Mouse (Mus musculus): Measurements from ENCODE around the gene Kcnd1. TPM values are rescaled to one million over a fixed set of nuclear protein-coding genes. Genes with fewer than 3 reads are reported as not detected.

The Kcnd1 gene
- polyA plus RNA-seq, 1 experiment: 4.8 TPM

GRCm38 (mm10) chrX:7841163-7842162 lies 19.4 kb downstream of the Kcnd1 start, which contains the start of gene Otud5:
Gene Otud5 (plus strand): TSS chrX:7841364.
- 11% methylated on average over 74 of the region's 74 CpGs for WGBS
- Histone ChIP-seq H3K27ac (ENCODE audit: control insufficient read depth, insufficient read depth, low read depth, low read length, poor library complexity) (peak within 1 kb of the TSS; percentile 99), H3K4me1 (ENCODE audit: control insufficient read depth, insufficient read depth, low read length) (no peaks in the 10 kb centered on the region; the same call in 1 of the 2 replicates), H3K4me3 (replicated peaks; ENCODE audit: control insufficient read depth, low read depth, low read length) (peak within 1 kb of the TSS; percentile 97)
- TF ChIP-seq POLR2A (IDR thresholded peaks at IDR 0.05; ENCODE audit: borderline replicate concordance, control insufficient read depth, low read depth, low read length): peak; percentile 79; the same call in 1 of the 2 replicates
- no peak for TF ChIP-seq CTCF (IDR thresholded peaks at IDR 0.05; ENCODE audit: control insufficient read depth, insufficient read depth, low read length)

- 15% methylated on average over 36 of the region's 42 CpGs for WGBS
- H3K4me1 ChIP-seq (ENCODE audit: control insufficient read depth, insufficient read depth, low read length): no peaks in the 10 kb centered on the region; the same call in 1 of the 2 replicates
Observed at GRCm38 (mm10) chrX:7842318-7842717, 20.2 kb downstream of the Kcnd1 start.

GRCm38 (mm10) chrX:7847845-7848244 lies 25.8 kb downstream of the Kcnd1 start:
- 71% methylated on average over 2 of the region's 2 CpGs for WGBS
- Histone ChIP-seq H3K4me3 (replicated peaks; ENCODE audit: control insufficient read depth, low read depth, low read length) (no peak overlapping the region), H3K27ac (ENCODE audit: control insufficient read depth, insufficient read depth, low read depth, low read length, poor library complexity) (no peak overlapping the region), H3K4me1 (ENCODE audit: control insufficient read depth, insufficient read depth, low read length) (no peaks in the 10 kb centered on the region; the same call in 1 of the 2 replicates)
- no peak for TF ChIP-seq POLR2A (IDR thresholded peaks at IDR 0.05; ENCODE audit: borderline replicate concordance, control insufficient read depth, low read depth, low read length)
- no peak for TF ChIP-seq CTCF (IDR thresholded peaks at IDR 0.05; ENCODE audit: control insufficient read depth, insufficient read depth, low read length)

More at GRCm38 (mm10) chrX:7842318-7842717, 20.2 kb downstream of the Kcnd1 start:
- peak overlapping the region; percentile 97 for H3K4me3 ChIP-seq (replicated peaks; ENCODE audit: control insufficient read depth, low read depth, low read length)
- peak overlapping the region; percentile 99 for H3K27ac ChIP-seq (ENCODE audit: control insufficient read depth, insufficient read depth, low read depth, low read length, poor library complexity)
- TF ChIP-seq POLR2A (IDR thresholded peaks at IDR 0.05; ENCODE audit: borderline replicate concordance, control insufficient read depth, low read depth, low read length): no peak
- no peak for TF ChIP-seq CTCF (IDR thresholded peaks at IDR 0.05; ENCODE audit: control insufficient read depth, insufficient read depth, low read length)

- 10% methylated on average over 2 of the region's 2 CpGs for WGBS
- Histone ChIP-seq H3K27ac (ENCODE audit: control insufficient read depth, insufficient read depth, low read depth, low read length, poor library complexity) (no peak overlapping the region), H3K4me3 (replicated peaks; ENCODE audit: control insufficient read depth, low read depth, low read length) (no peak overlapping the region), H3K4me1 (ENCODE audit: control insufficient read depth, insufficient read depth, low read length) (no peaks in the 10 kb centered on the region)
- TF ChIP-seq POLR2A (IDR thresholded peaks at IDR 0.05; ENCODE audit: borderline replicate concordance, control insufficient read depth, low read depth, low read length) (no peak), CTCF (IDR thresholded peaks at IDR 0.05; ENCODE audit: control insufficient read depth, insufficient read depth, low read length) (peak; percentile 63)
Observed at GRCm38 (mm10) chrX:7854578-7854977, 32.5 kb downstream of the Kcnd1 start.

- 46% methylated on average over 3 of the region's 3 CpGs for WGBS
- Histone ChIP-seq H3K27ac (ENCODE audit: control insufficient read depth, insufficient read depth, low read depth, low read length, poor library complexity) (no peak overlapping the region), H3K4me3 (replicated peaks; ENCODE audit: control insufficient read depth, low read depth, low read length) (no peak overlapping the region), H3K4me1 (ENCODE audit: control insufficient read depth, insufficient read depth, low read length) (no peaks in the 10 kb centered on the region; the same call in 1 of the 2 replicates)
- TF ChIP-seq POLR2A (IDR thresholded peaks at IDR 0.05; ENCODE audit: borderline replicate concordance, control insufficient read depth, low read depth, low read length) (no peak), CTCF (IDR thresholded peaks at IDR 0.05; ENCODE audit: control insufficient read depth, insufficient read depth, low read length) (no peak)
Observed at GRCm38 (mm10) chrX:7859191-7859753, 37.2 kb downstream of the Kcnd1 start.

- TF ChIP-seq POLR2A (IDR thresholded peaks at IDR 0.05; ENCODE audit: borderline replicate concordance, control insufficient read depth, low read depth, low read length) (no peak), CTCF (IDR thresholded peaks at IDR 0.05; ENCODE audit: control insufficient read depth, insufficient read depth, low read length) (no peak)
- no peak overlapping the region for H3K4me3 ChIP-seq (replicated peaks; ENCODE audit: control insufficient read depth, low read depth, low read length)
- H3K27ac ChIP-seq (ENCODE audit: control insufficient read depth, insufficient read depth, low read depth, low read length, poor library complexity): no peak overlapping the region
- H3K4me1 ChIP-seq (ENCODE audit: control insufficient read depth, insufficient read depth, low read length): peaks cover 1% of the 10 kb centered on the region; the same call in 1 of the 2 replicates
- WGBS: 81% methylated on average over 1 of the region's 1 CpGs
Observed at GRCm38 (mm10) chrX:7863181-7863580, 41.1 kb downstream of the Kcnd1 start.

- TF ChIP-seq POLR2A (IDR thresholded peaks at IDR 0.05; ENCODE audit: borderline replicate concordance, control insufficient read depth, low read depth, low read length): no peak
- no peak for TF ChIP-seq CTCF (IDR thresholded peaks at IDR 0.05; ENCODE audit: control insufficient read depth, insufficient read depth, low read length)
- 34% methylated on average over 3 of the region's 3 CpGs for WGBS
- H3K27ac ChIP-seq (ENCODE audit: control insufficient read depth, insufficient read depth, low read depth, low read length, poor library complexity): no peak overlapping the region; the same call in 1 of the 2 replicates
- peaks cover 1% of the 10 kb centered on the region; the same call in 1 of the 2 replicates for H3K4me1 ChIP-seq (ENCODE audit: control insufficient read depth, insufficient read depth, low read length)
- no peak overlapping the region for H3K4me3 ChIP-seq (replicated peaks; ENCODE audit: control insufficient read depth, low read depth, low read length)
Observed at GRCm38 (mm10) chrX:7864551-7864950, 42.5 kb downstream of the Kcnd1 start.

GRCm38 (mm10) chrX:7865343-7865742 lies 43.3 kb downstream of the Kcnd1 start:
- Histone ChIP-seq H3K4me3 (replicated peaks; ENCODE audit: control insufficient read depth, low read depth, low read length) (no peak overlapping the region), H3K27ac (ENCODE audit: control insufficient read depth, insufficient read depth, low read depth, low read length, poor library complexity) (peak overlapping the region; percentile 51), H3K4me1 (ENCODE audit: control insufficient read depth, insufficient read depth, low read length) (peaks cover 1% of the 10 kb centered on the region; the same call in 1 of the 2 replicates)
- no peak for TF ChIP-seq CTCF (IDR thresholded peaks at IDR 0.05; ENCODE audit: control insufficient read depth, insufficient read depth, low read length)
- no peak for TF ChIP-seq POLR2A (IDR thresholded peaks at IDR 0.05; ENCODE audit: borderline replicate concordance, control insufficient read depth, low read depth, low read length)
- 40% methylated on average over 2 of the region's 2 CpGs for WGBS

Data from bone marrow, adult 2 months (tissue).